Mouse (Mus musculus) heart, embryonic 11.5 days (tissue): ENCODE data around the gene Itga3. TPM values are rescaled to one million over a fixed set of nuclear protein-coding genes. Genes with fewer than 3 reads are reported as not detected.

Experiments used
- ATAC-seq: fragments of 200-750 bp; cut with Nextera tagmentation; replicated peaks from 2 replicates; pipeline ENCODE4 v1.8.0; 2017; ENCODE audit warnings: moderate library complexity; ENCODE audit not compliant: insufficient number of reproducible peaks, low FRiP score, low TSS enrichment
- H3K27ac ChIP-seq: fragments of 300-500 bp; sonication (generic); 2 replicates; pipeline ENCODE4 v1.5.1; 2014; ENCODE audit warnings: mild to moderate bottlenecking, low read depth, low read length
- H3K27me3 ChIP-seq: fragments of 300-500 bp; sonication (generic); 2 replicates; pipeline ENCODE4 v1.6.1; 2014; ENCODE audit warnings: mild to moderate bottlenecking, low read length, mixed read lengths; ENCODE audit not compliant: control insufficient read depth, insufficient read depth
- H3K36me3 ChIP-seq: fragments of 300-500 bp; sonication (generic); 2 replicates; pipeline ENCODE4 v1.6.1; 2014; ENCODE audit warnings: mild to moderate bottlenecking, low read length, moderate library complexity, mixed read lengths; ENCODE audit not compliant: control insufficient read depth, insufficient read depth
- H3K4me1 ChIP-seq: fragments of 300-500 bp; sonication (generic); 2 replicates; pipeline ENCODE4 v1.6.1; 2014; ENCODE audit warnings: low read length; ENCODE audit not compliant: control insufficient read depth, insufficient read depth
- H3K4me2 ChIP-seq: fragments of 300-500 bp; sonication (generic); 2 replicates; pipeline ENCODE4 v1.6.1; 2014; ENCODE audit warnings: mild to moderate bottlenecking, moderate library complexity
- H3K4me3 ChIP-seq: fragments of 300-500 bp; sonication (generic); 2 replicates; pipeline ENCODE4 v1.5.1; 2014; ENCODE audit warnings: low read depth, low read length
- H3K9ac ChIP-seq: fragments of 300-500 bp; sonication (generic); 2 replicates; pipeline ENCODE4 v1.6.1; 2014; ENCODE audit warnings: mild to moderate bottlenecking, low read depth, low read length, moderate library complexity
- H3K9me3 ChIP-seq: fragments of 300-500 bp; sonication (generic); replicated peaks from 2 replicates; pipeline ENCODE4 v1.6.1; 2016; ENCODE audit warnings: low read length; ENCODE audit not compliant: control insufficient read depth
- WGBS: fragments of 180-500 bp; shearing (Covaris S2); extraction: QIAGEN DNeasy Blood & Tissue Kit; methylation state at CpG from one replicate; pipeline ENCODE4 v1.1.7; 2014; ENCODE audit not compliant: insufficient replicate concordance; 5-methylcytosine and 5-hydroxymethylcytosine counted together
- polyA plus RNA-seq: library from polyadenylated mRNA; unstranded; fragments of >200 nt; fragmentation: Nextera tagmentation; extraction: Ambion mirVana; gene quantifications from 2 replicates; pipeline ENCODE4 v1.2.1, GENCODE M21; 2014

The Itga3 gene
- polyA plus RNA-seq, result 8.5 and 9.7 TPM in 2 replicates

DNA sequence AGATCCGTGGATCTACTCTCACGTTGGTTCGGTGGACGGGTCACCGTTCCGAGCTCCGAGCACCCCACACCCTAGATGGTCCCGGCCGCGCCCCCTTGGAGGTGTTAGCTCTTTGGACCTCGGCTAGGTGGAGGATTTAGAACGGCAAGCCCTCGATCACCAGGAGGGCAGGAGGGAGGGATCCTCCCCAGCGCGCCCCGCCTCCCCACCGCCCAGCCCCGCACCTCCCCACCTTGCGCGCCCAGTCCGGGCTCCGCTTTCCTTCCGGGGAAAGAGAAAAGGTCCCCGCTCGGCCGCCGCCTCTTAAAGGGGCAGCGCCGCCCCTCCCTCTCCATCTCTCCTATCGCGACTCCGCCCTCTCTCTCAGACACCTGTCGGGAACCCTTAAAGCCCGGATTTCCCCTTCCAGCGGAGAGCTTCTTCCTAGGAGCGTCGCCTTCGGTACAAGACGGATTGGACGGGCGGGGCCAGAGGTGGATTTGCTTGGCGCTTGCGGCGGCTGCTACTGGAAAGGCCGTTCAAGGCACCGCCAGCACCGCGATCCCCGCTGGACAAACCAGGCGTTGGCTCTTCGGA lies at the start of gene Itga3:
Itga3 (minus strand) TSS at position 266 of the 576 bp plus-strand sequence.
- Histone ChIP-seq H3K9me3 (no peaks in the 10 kb centered on the region), H3K4me2 (peak within 1 kb of the TSS; percentile 90), H3K27ac (peak within 1 kb of the TSS; percentile 46; the same call in 1 of the 2 replicates), H3K27me3 (peaks cover 13% of the 10 kb centered on the region), H3K4me1 (peaks cover 49% of the 10 kb centered on the region), H3K9ac (peak within 1 kb of the TSS; percentile 77), H3K4me3 (peak within 1 kb of the TSS; percentile 72), H3K36me3 (no peaks in the 10 kb centered on the region)
- WGBS, result under 1% methylated on average over 44 of the region's 51 CpGs
- peak; percentile 64 for ATAC-seq

DNA sequence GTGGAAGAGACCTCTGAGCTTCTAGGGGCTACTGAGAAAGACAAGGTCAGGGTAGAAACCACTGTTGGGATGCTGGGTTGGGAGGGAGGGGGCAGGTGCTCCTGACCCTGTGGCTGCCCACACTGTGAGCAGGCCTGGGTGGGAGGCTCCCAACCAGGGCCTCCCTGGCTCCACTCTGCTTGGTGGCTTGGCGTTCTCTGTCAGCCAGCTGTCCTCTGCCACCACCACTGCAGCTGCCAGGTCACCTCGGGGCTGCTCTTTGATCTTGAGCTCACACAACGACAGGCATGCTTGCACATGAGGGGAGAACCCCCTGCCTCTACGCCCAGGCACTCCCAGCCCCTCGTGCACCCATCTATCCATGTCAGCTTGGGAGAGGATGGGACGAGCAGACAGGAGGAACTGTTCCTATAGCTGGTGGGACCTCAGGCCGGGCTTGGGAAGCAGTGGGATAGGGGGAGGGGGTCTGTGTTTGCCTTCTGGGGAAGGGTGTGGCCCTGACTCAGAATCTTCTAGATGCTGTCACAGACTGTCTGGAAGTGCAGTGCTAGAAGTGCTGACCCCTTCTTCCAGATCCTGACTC lies 48.9 kb upstream of the Itga3 start:
- H3K4me3 ChIP-seq, result no peak overlapping the region
- H3K9ac ChIP-seq, result no peak overlapping the region
- peaks cover 20% of the 10 kb centered on the region for H3K4me1 ChIP-seq
- 20% methylated on average over 7 of the region's 7 CpGs for WGBS
- H3K27me3 ChIP-seq, result peaks cover 87% of the 10 kb centered on the region
- H3K36me3 ChIP-seq, result no peaks in the 10 kb centered on the region
- no peak overlapping the region for H3K4me2 ChIP-seq
- no peak overlapping the region for H3K27ac ChIP-seq
- no peak for ATAC-seq
- no peaks in the 10 kb centered on the region for H3K9me3 ChIP-seq

DNA sequence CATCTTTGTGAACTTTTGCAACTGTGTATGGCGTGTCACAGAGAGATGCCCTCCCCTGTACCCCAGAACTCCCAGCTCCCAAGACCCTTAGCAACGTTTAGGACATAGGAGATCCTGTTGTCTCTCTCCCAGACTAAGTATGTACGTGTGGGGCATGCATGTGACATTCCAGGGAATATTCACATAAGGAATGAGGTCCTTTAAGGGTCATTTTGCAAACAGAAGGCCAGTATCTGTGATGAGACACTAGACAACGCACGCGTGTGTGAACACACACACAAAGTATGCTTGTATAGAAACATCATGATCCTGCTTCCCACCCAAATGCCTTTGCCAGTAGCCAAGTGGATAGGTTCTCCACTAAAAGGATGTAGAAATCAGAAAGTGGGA lies 45.5 kb upstream of the Itga3 start:
- Histone ChIP-seq H3K4me1 (peaks cover 22% of the 10 kb centered on the region), H3K36me3 (no peaks in the 10 kb centered on the region), H3K27ac (no peak overlapping the region), H3K9ac (no peak overlapping the region), H3K9me3 (no peaks in the 10 kb centered on the region), H3K4me2 (peak overlapping the region; percentile 79; the same call in 1 of the 2 replicates), H3K4me3 (peak overlapping the region; percentile 44; the same call in 1 of the 2 replicates), H3K27me3 (peaks cover 92% of the 10 kb centered on the region)
- 38% methylated on average over 6 of the region's 6 CpGs for WGBS
- ATAC-seq, result no peak

DNA sequence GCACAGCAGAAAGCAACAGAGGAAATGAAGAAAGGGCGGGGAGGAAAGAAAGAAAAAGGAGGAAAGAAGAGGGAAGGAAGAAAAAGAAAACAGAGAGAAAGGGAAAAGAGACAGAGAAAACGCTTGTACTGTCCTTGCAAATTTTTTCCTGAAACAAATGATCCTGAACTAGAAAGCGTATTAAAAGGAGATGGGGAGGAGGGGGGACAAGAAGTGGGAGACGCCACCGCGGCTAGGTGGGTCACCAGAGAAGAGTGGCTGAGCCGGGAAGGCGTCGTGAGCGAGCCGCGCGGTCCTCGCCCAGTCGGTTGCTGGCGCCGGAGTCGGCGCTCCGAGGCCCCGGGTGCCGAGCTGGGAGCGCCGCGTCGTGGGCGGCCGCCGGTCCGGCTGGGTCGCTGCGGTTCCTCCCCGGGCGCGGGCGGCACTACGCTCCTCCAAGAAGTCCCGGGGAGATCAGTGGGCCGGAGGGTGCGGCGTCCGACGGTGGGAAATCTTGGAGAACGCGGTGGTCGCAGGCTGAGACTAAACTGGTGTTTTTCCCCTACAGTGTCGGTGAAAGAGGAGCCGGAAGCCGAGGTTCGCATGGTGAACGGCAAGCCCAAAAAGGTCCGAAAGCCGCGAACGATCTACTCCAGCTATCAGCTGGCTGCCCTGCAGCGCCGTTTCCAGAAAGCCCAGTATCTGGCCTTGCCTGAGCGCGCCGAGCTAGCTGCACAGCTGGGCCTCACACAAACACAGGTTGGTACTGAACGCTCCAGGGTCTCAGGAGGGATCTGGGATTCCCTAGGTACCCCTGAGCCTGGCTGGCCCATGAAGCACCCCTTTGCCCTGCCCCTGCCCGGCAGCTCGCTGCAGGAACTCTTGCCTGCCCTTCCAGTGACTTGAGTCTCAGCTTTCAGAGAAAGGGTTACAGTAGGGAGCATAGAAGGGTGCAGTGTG lies 44.8 kb upstream of the Itga3 start:
- Histone ChIP-seq H3K4me3 (peak overlapping the region; percentile 44), H3K27ac (no peak overlapping the region), H3K36me3 (no peaks in the 10 kb centered on the region), H3K27me3 (peaks cover 89% of the 10 kb centered on the region), H3K9ac (no peak overlapping the region), H3K4me1 (peaks cover 17% of the 10 kb centered on the region), H3K4me2 (peak overlapping the region; percentile 79), H3K9me3 (no peaks in the 10 kb centered on the region)
- WGBS, result 1% methylated on average over 62 of the region's 63 CpGs
- ATAC-seq, result no peak

DNA sequence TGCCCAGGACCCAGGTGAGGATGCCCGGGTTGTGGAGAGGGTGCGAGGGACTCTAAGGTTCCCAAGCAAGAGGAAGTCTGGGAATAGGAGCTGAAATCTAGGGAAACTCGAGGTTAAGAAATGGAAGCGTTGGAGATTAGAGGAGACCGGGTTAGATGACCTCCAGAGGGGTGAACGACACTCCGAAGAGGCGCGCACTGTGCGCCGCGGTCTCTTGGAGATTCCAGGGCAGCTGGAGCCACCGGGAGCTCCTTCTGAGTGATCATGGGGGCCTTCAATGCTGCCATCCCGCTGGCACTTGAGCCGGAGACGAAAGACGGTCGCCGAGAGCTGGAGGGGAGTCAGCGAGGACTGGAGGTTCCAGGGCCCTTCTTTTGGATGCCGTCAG lies 44.0 kb upstream of the Itga3 start:
- Histone ChIP-seq H3K27me3 (peaks cover 83% of the 10 kb centered on the region), H3K4me1 (peaks cover 14% of the 10 kb centered on the region), H3K9ac (no peak overlapping the region), H3K27ac (no peak overlapping the region), H3K36me3 (no peaks in the 10 kb centered on the region), H3K9me3 (no peaks in the 10 kb centered on the region), H3K4me3 (peak overlapping the region; percentile 44), H3K4me2 (peak overlapping the region; percentile 79)
- under 1% methylated on average over 21 of the region's 21 CpGs for WGBS
- no peak for ATAC-seq

DNA sequence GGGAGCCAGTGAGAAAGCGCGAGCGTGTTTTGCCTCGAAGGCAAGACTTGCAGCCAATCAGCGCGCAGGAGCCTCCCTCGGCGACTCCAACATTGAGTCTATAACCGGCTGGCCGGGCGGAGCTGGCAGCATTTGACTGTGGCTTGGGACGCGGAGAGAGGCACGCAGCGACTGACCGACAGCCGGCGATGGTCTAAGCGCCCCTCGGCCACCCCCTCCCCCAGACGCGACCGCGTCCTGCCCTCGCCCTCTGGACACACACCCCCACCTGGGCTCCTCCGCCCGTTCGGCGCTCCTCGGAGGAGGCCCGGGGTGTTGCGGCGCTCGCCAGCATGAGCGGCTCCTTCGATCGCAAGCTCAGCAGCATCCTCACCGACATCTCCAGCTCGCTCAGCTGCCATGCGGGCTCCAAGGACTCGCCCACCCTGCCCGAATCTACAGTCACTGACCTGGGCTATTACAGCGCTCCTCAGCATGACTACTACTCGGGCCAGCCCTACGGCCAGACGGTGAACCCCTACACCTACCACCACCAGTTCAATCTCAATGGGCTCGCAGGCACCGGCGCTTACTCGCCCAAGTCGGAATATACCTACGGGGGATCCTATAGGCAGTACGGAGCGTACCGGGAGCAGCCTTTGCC lies 43.5 kb upstream of the Itga3 start, which contains the start of gene Dlx3:
Dlx3 (plus strand) TSS at position 130 of the 643 bp plus-strand sequence.
- no peak within 1 kb of the TSS; the same call in 1 of the 2 replicates for H3K9ac ChIP-seq
- WGBS, result under 1% methylated on average over 48 of the region's 55 CpGs
- no peak for ATAC-seq

DNA sequence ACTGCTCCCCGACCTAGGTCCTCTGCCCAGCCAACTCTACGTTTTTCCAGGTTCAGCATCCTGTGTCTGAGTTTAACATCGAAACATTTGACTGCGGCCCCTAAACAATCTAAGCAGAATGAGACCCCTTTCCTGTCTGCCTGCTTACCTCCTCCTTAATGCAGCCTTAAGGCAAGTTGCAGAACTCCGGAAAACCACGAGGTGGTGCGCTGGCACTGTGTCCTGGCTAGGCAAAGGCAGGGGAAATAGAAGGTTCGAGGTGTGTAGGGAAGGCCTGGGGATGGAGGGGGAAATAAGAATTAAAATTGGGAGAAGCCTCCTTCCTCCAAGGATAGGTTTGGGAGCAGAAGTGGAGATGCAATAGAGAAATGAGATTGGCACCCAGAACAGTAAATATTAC lies 41.9 kb upstream of the Itga3 start:
- H3K36me3 ChIP-seq, result no peaks in the 10 kb centered on the region
- 3% methylated on average over 8 of the region's 8 CpGs for WGBS
- peaks cover 14% of the 10 kb centered on the region for H3K4me1 ChIP-seq
- no peak overlapping the region for H3K9ac ChIP-seq
- no peak for ATAC-seq
- no peak overlapping the region for H3K27ac ChIP-seq
- peaks cover 63% of the 10 kb centered on the region for H3K27me3 ChIP-seq
- H3K9me3 ChIP-seq, result no peaks in the 10 kb centered on the region
- H3K4me3 ChIP-seq, result no peak overlapping the region
- peak overlapping the region; percentile 11; the same call in 1 of the 2 replicates for H3K4me2 ChIP-seq

More for the DNA sequence above, 43.5 kb upstream of the Itga3 start, which contains the start of gene Dlx3:
- H3K36me3 ChIP-seq, result no peaks in the 10 kb centered on the region
- H3K9me3 ChIP-seq, result no peaks in the 10 kb centered on the region
- peak within 1 kb of the TSS; percentile 44 for H3K4me3 ChIP-seq
- peaks cover 14% of the 10 kb centered on the region for H3K4me1 ChIP-seq
- no peak within 1 kb of the TSS for H3K27ac ChIP-seq
- H3K4me2 ChIP-seq, result peak within 1 kb of the TSS; percentile 79
- peaks cover 78% of the 10 kb centered on the region for H3K27me3 ChIP-seq

DNA sequence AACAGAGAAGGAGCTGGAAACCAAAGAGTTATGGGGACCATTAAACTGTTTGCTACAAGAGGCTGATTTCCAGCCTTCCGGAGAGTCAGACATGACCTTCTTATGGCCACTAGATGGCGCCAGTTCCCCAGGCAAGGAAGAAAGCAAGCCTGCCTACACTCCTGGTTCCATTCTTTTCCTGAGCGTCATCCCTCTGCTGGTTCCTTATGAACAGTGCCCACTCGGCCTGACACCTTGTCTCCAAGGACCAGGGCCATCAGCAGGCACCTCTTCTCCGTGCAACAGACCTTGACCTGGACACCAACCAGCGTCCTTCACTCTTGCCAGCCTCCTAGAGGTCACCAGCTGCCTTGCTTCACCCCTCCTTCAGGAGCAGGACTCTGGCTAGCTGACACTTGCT lies 40.4 kb upstream of the Itga3 start:
- ATAC-seq, result no peak

More for the DNA sequence above, 40.4 kb upstream of the Itga3 start:
- no peak overlapping the region for H3K27ac ChIP-seq
- H3K4me1 ChIP-seq, result peaks cover 14% of the 10 kb centered on the region
- H3K27me3 ChIP-seq, result peaks cover 48% of the 10 kb centered on the region
- 1% methylated on average over 6 of the region's 6 CpGs for WGBS
- no peak overlapping the region for H3K4me3 ChIP-seq
- no peak overlapping the region for H3K4me2 ChIP-seq
- H3K9ac ChIP-seq, result no peak overlapping the region
- H3K36me3 ChIP-seq, result no peaks in the 10 kb centered on the region
- no peaks in the 10 kb centered on the region for H3K9me3 ChIP-seq
